Comparison of ENCODE assay signal across 9 mouse cellular contexts in genomic region chr9:120377726-120378125, GRCm38 (mm10).
DNase-seq lines count a peak whose midpoint lies in the region; ATAC-seq lines count a peak whose summit lies in the region.
"Had no signal": no experiment of that assay in that cellular context is flagged by ENCODE, and none has a peak within 500 bp of the region (broad histone marks: within the 10 kb centered on the region; RNA-seq: fewer than 3 reads in every experiment).

No protein-coding gene starts in this region.

- H3K4me3 ChIP-seq in kidney, embryonic 15.5 days (replicated peaks): no peak overlapping the region
- H3K4me3 ChIP-seq in embryonic facial prominence, embryonic 10.5 days: no peak overlapping the region
- no peak overlapping the region for H3K4me3 ChIP-seq in neural tube, embryonic 14.5 days (ENCODE audit: low read depth, low read length)
- H3K4me3 ChIP-seq: midbrain, embryonic 12.5 days had no signal

- H3K9me3 ChIP-seq in kidney, embryonic 15.5 days (replicated peaks): no peaks in the 10 kb centered on the region
- H3K9me3 ChIP-seq in embryonic facial prominence, embryonic 10.5 days: no peaks in the 10 kb centered on the region
- no peaks in the 10 kb centered on the region for H3K9me3 ChIP-seq in neural tube, embryonic 14.5 days (ENCODE audit: control insufficient read depth, low read length)
- H3K9me3 ChIP-seq: midbrain, embryonic 12.5 days had no signal

- ATAC-seq in kidney, embryonic 15.5 days (replicated peaks; ENCODE audit: low FRiP score): no peak
- ATAC-seq in neural tube, embryonic 14.5 days (ENCODE audit: low read depth): 0 out of 2 replicates have a peak, but pooled peaks have one; percentile 17

- peak; percentile 49 for DNase-seq in kidney, adult 9 months
- peak; percentile 27 for DNase-seq in ES-CJ7 (ENCODE audit: low read depth, low spot score)
- DNase-seq in adrenal gland, postnatal 14 days: peak; percentile 73
- DNase-seq in embryonic facial prominence, embryonic 10.5 days (ENCODE audit: low spot score): peak; percentile 53
- peak; percentile 52 to 69 for DNase-seq in left cerebral cortex, postnatal 25 days (ENCODE audit: low spot score in 2 of 2)
- DNase-seq in spleen, postnatal 14 days (ENCODE audit: low spot score in 2 of 2): no peak

- 25% methylated on average over 11 of the region's 11 CpGs for WGBS in kidney, embryonic 15.5 days
- WGBS in embryonic facial prominence, embryonic 10.5 days: 35% methylated on average over 11 of the region's 11 CpGs
- 25% methylated on average over 11 of the region's 11 CpGs for WGBS in neural tube, embryonic 14.5 days

- no peaks in the 10 kb centered on the region for H3K4me1 ChIP-seq in kidney, embryonic 15.5 days
- no peaks in the 10 kb centered on the region for H3K4me1 ChIP-seq in embryonic facial prominence, embryonic 10.5 days
- H3K4me1 ChIP-seq in neural tube, embryonic 14.5 days (ENCODE audit: control insufficient read depth, insufficient read depth, low read length): no peaks in the 10 kb centered on the region

- intact Hi-C loops in left cerebral cortex, postnatal 25 days (cut with DNase I): loop anchor here (2.0 to 5.0 kb wide), 3 partner anchors 75 to 187 kb away; no protein-coding TSS in a partner anchor

- H3K27ac ChIP-seq in kidney, embryonic 15.5 days: no peak overlapping the region
- no peak overlapping the region for H3K27ac ChIP-seq in embryonic facial prominence, embryonic 10.5 days (replicated peaks)
- H3K27ac ChIP-seq in neural tube, embryonic 14.5 days (ENCODE audit: low read depth, low read length): no peak overlapping the region
- H3K27ac ChIP-seq: midbrain, embryonic 12.5 days had no signal

- no peak overlapping the region for H3K9ac ChIP-seq in kidney, embryonic 15.5 days
- no peak overlapping the region for H3K9ac ChIP-seq in neural tube, embryonic 14.5 days (replicated peaks; ENCODE audit: low read depth, low read length)
- H3K9ac ChIP-seq: midbrain, embryonic 12.5 days had no signal

- no peaks in the 10 kb centered on the region for H3K36me3 ChIP-seq in kidney, embryonic 15.5 days
- no peaks in the 10 kb centered on the region for H3K36me3 ChIP-seq in embryonic facial prominence, embryonic 10.5 days (replicated peaks)
- H3K36me3 ChIP-seq in neural tube, embryonic 14.5 days (ENCODE audit: control insufficient read depth, insufficient read depth, low read length): no peaks in the 10 kb centered on the region
- H3K36me3 ChIP-seq: midbrain, embryonic 12.5 days had no signal

- no peak overlapping the region for H3K4me2 ChIP-seq in kidney, embryonic 15.5 days
- H3K4me2 ChIP-seq in neural tube, embryonic 14.5 days (ENCODE audit: low read depth, low read length): no peak overlapping the region
- H3K4me2 ChIP-seq: midbrain, embryonic 12.5 days had no signal

- H3K27me3 ChIP-seq in kidney, embryonic 15.5 days: no peaks in the 10 kb centered on the region
- no peaks in the 10 kb centered on the region for H3K27me3 ChIP-seq in embryonic facial prominence, embryonic 10.5 days (replicated peaks; ENCODE audit: low read depth, poor library complexity, severe bottlenecking)
- H3K27me3 ChIP-seq in neural tube, embryonic 14.5 days (ENCODE audit: control insufficient read depth, insufficient read depth, low read length): no peaks in the 10 kb centered on the region
- H3K27me3 ChIP-seq: midbrain, embryonic 12.5 days had no signal

Comparison
In these comparisons a context has a peak if more than half of its experiments do, and no peak if none do; other contexts are left out.
1. DNase-seq: peak in kidney, adult 9 months (single experiment), ES-CJ7 (single experiment), adrenal gland, postnatal 14 days (single experiment), embryonic facial prominence, embryonic 10.5 days (single experiment) and left cerebral cortex, postnatal 25 days (2 of 2); none in spleen, postnatal 14 days (0 of 2).